Mouse (Mus musculus) cerebellum, adult 11-12 months (tissue): ENCODE data around the gene Ttc33.
"Not testable (repeated sequence)": the region's sequence is repeated elsewhere in the genome, so short reads cannot be mapped to it uniquely, and the experiment has no call there.

Experiments
- DNase-seq: peaks from one replicate; pipeline ENCODE4 v3.0.0; 2022

Ttc33 gene

GRCm38 (mm10) chr15:5186293-5186675, 959 bp downstream of the Ttc33 start:
- DNase-seq: no peak

- DNase-seq: no peak
Observed at GRCm38 (mm10) chr15:5187116-5187515, 1.8 kb downstream of the Ttc33 start.

- DNase-seq: no peak
Observed at GRCm38 (mm10) chr15:5188029-5188428, 2.7 kb downstream of the Ttc33 start.

- DNase-seq: no peak
Observed at GRCm38 (mm10) chr15:5189504-5190093, 4.3 kb downstream of the Ttc33 start.

GRCm38 (mm10) chr15:5193833-5194232, 8.5 kb downstream of the Ttc33 start:
- DNase-seq: no peak

GRCm38 (mm10) chr15:5194446-5194845, 9.1 kb downstream of the Ttc33 start:
- no peak for DNase-seq

GRCm38 (mm10) chr15:5194931-5195330, 9.6 kb downstream of the Ttc33 start:
- DNase-seq: no peak

- no peak for DNase-seq
Observed at GRCm38 (mm10) chr15:5195987-5196514, 10.7 kb downstream of the Ttc33 start.

- no peak for DNase-seq
Observed at GRCm38 (mm10) chr15:5196691-5197090, 11.4 kb downstream of the Ttc33 start.

- DNase-seq: no peak
Observed at GRCm38 (mm10) chr15:5205222-5205621, 19.9 kb downstream of the Ttc33 start.

- no peak for DNase-seq
Observed at GRCm38 (mm10) chr15:5209116-5209515, 23.8 kb downstream of the Ttc33 start.

GRCm38 (mm10) chr15:5220491-5220890, 35.2 kb downstream of the Ttc33 start:
- no peak for DNase-seq

GRCm38 (mm10) chr15:5230746-5231145, 45.4 kb downstream of the Ttc33 start:
- not testable (repeated sequence) for DNase-seq

- no peak for DNase-seq
Observed at GRCm38 (mm10) chr15:5234659-5235058, 49.3 kb downstream of the Ttc33 start.

- no peak for DNase-seq
Observed at GRCm38 (mm10) chr15:5235527-5235926, 50.2 kb downstream of the Ttc33 start.

- DNase-seq: peak; percentile 33
Observed at GRCm38 (mm10) chr15:5236538-5236937, 51.2 kb downstream of the Ttc33 start.

- no peak for DNase-seq
Observed at GRCm38 (mm10) chr15:5237012-5237660, 51.8 kb downstream of the Ttc33 start.

GRCm38 (mm10) chr15:5238073-5238472, 52.7 kb downstream of the Ttc33 start:
- no peak for DNase-seq

GRCm38 (mm10) chr15:5238553-5238952, 53.2 kb downstream of the Ttc33 start:
- DNase-seq: no peak

- DNase-seq: no peak
Observed at GRCm38 (mm10) chr15:5239361-5239760, 54.0 kb downstream of the Ttc33 start.

- no peak for DNase-seq
Observed at GRCm38 (mm10) chr15:5239901-5240300, 54.6 kb downstream of the Ttc33 start.

- DNase-seq: no peak
Observed at GRCm38 (mm10) chr15:5240360-5240759, 55.0 kb downstream of the Ttc33 start.

- no peak for DNase-seq
Observed at GRCm38 (mm10) chr15:5241304-5242201, 56.2 kb downstream of the Ttc33 start.
